In genomic region chr7:100593349-100593748, GRCm38 (mm10) we compare ENCODE assay signal across 29 mouse cellular contexts.
"Had no signal": no experiment of that assay in that cellular context is flagged by ENCODE, and none has a peak within 500 bp of the region (broad histone marks: within the 10 kb centered on the region; RNA-seq: fewer than 3 reads in every experiment).

No protein-coding gene starts in this region.

- H3K4me2 ChIP-seq: limb, embryonic 12.5 days; limb, embryonic 13.5 days; limb, embryonic 15.5 days; liver, embryonic 11.5 days; liver, embryonic 12.5 days; liver, embryonic 13.5 days; liver, embryonic 15.5 days; lung, embryonic 14.5 days; lung, embryonic 15.5 days; midbrain, embryonic 11.5 days; midbrain, embryonic 12.5 days; midbrain, embryonic 13.5 days; midbrain, embryonic 15.5 days had no signal

- DNase-seq: left cerebral cortex, postnatal 4 days; liver; liver, embryonic 13.5 days; liver, postnatal 0 days; lung, adult 18-20 months; lung, adult 2 months; lung, embryonic 14.5 days; lung, postnatal 10 days; lung, postnatal 14 days; lung, postnatal 36 days; lung, postnatal 4 days; midbrain, embryonic 14.5 days had no signal

- H3K27me3 ChIP-seq: limb, embryonic 12.5 days; limb, embryonic 13.5 days; limb, embryonic 15.5 days; liver, embryonic 12.5 days; liver, embryonic 13.5 days; liver, embryonic 15.5 days; lung, embryonic 15.5 days; megakaryocyte, embryonic 14.5 days; midbrain, embryonic 12.5 days; midbrain, embryonic 13.5 days; midbrain, embryonic 15.5 days had no signal

- H3K36me3 ChIP-seq: limb, embryonic 10.5 days; limb, embryonic 12.5 days; limb, embryonic 13.5 days; limb, embryonic 15.5 days; liver, embryonic 12.5 days; liver, embryonic 13.5 days; liver, embryonic 15.5 days; lung, embryonic 15.5 days; midbrain, embryonic 10.5 days; midbrain, embryonic 12.5 days; midbrain, embryonic 13.5 days; midbrain, embryonic 15.5 days had no signal

- H3K4me3 ChIP-seq: limb, embryonic 10.5 days; limb, embryonic 12.5 days; limb, embryonic 13.5 days; limb, embryonic 15.5 days; liver, embryonic 12.5 days; liver, embryonic 13.5 days; liver, embryonic 15.5 days; lung, embryonic 15.5 days; megakaryocyte, embryonic 14.5 days; midbrain, embryonic 10.5 days; midbrain, embryonic 12.5 days; midbrain, embryonic 13.5 days; midbrain, embryonic 15.5 days; myocyte had no signal

- H3K4me1 ChIP-seq: limb, embryonic 12.5 days; limb, embryonic 13.5 days; limb, embryonic 15.5 days; lung, embryonic 15.5 days; midbrain, embryonic 12.5 days; midbrain, embryonic 13.5 days had no signal

- H3K9ac ChIP-seq: limb, embryonic 12.5 days; limb, embryonic 13.5 days; limb, embryonic 15.5 days; liver, embryonic 12.5 days; liver, embryonic 13.5 days; liver, embryonic 14.5 days; liver, embryonic 15.5 days; liver, postnatal 0 days; lung, embryonic 14.5 days; lung, embryonic 15.5 days; midbrain, embryonic 12.5 days; midbrain, embryonic 13.5 days; midbrain, embryonic 15.5 days had no signal

- H3K9me3 ChIP-seq: limb, embryonic 10.5 days; limb, embryonic 12.5 days; limb, embryonic 13.5 days; limb, embryonic 15.5 days; liver, embryonic 12.5 days; liver, embryonic 13.5 days; liver, embryonic 15.5 days; lung, embryonic 15.5 days; megakaryocyte, embryonic 14.5 days; midbrain, embryonic 10.5 days; midbrain, embryonic 12.5 days; midbrain, embryonic 13.5 days; midbrain, embryonic 15.5 days had no signal

- H3K27ac ChIP-seq: limb, embryonic 10.5 days; limb, embryonic 12.5 days; limb, embryonic 13.5 days; limb, embryonic 15.5 days; liver, embryonic 12.5 days; liver, embryonic 13.5 days; liver, embryonic 14.5 days; liver, embryonic 15.5 days; lung, embryonic 15.5 days; macrophage; midbrain, embryonic 10.5 days; midbrain, embryonic 12.5 days; midbrain, embryonic 13.5 days; midbrain, embryonic 15.5 days had no signal
